Mouse (Mus musculus): ENCODE data around the gene Serpinb8. TPM values are rescaled to one million over a fixed set of nuclear protein-coding genes. Genes with fewer than 3 reads are reported as not detected.

The Serpinb8 gene
- polyA plus RNA-seq (2016; fragmentation: Nextera tagmentation; extraction: Ambion mirVana) = 0.38 and 0.61 TPM in 2 replicates

DNA sequence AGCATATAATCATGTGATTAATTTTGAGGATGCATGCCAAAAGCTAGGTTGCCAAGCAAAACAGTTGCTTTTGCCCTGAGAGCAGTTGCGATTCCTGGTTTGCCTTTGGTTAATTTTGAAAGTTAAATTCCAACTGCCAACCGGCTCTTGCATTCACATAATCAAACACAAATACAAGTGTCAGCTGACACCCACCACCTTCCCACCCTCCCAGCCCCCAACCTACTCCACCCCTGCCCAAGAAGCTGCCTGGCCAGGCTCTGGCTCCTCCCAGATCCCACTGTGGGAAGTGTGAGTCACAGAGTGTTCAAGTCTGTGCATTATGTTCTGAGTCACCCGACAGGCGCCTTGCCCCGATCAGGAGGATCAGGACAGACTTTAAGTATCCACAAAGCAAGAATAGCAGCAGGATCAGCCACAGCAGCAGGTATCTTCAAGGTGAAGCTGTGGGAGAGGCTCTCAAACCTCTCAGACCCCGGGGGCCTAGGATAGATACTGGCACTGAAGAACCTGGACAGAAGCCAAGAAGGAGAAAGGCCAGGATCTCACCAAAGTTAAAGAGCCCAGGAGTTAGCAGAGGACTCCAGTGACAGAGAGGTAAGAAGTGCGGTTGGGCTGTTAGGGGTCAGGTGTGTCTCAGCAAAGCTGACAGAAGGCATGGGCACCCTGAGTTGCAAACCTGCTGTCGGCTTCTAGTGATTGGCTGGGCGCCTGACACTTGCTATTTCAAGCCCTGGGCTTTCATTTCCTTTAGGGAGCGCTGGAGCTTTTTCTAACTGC, at the start of gene Serpinb8:
Serpinb8 (plus strand) TSS at position 316 of the 780 bp plus-strand sequence.
- Histone ChIP-seq H3K4me3 (replicated peaks) (no peak within 1 kb of the TSS), H3K27ac (no peak within 1 kb of the TSS), H3K9ac (replicated peaks) (no peak within 1 kb of the TSS), H3K4me2 (no peak within 1 kb of the TSS), H3K36me3 (no peaks in the 10 kb centered on the region), H3K4me1 (replicated peaks) (no peaks in the 10 kb centered on the region), H3K27me3 (no peaks in the 10 kb centered on the region), H3K9me3 (no peaks in the 10 kb centered on the region)
- no peak for ATAC-seq (ENCODE audit: insufficient number of reproducible peaks, insufficient read depth, low FRiP score, low TSS enrichment, low read depth)
- WGBS = 59% methylated on average over 10 of the region's 10 CpGs

DNA sequence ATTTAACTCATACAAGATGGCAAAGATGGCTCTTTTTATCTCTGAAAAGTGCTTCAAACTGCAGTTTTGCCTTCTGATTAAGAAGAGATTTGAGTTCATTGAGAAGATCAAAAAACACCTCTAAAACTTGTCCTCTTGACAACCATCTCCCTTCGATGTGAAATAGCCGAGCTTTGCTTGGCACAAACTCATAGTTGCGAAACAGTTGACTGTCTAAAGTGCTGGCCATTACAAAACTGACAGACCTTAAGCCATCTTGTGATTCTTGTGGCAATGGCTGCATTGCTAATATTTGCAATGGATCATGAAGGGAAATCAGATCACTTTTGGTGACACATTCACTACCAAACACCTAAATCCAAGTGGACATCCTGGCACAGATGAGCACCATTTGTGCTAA, 30.3 kb upstream of the Serpinb8 start:
- H3K4me2 ChIP-seq = no peak overlapping the region
- H3K36me3 ChIP-seq = no peaks in the 10 kb centered on the region
- H3K9ac ChIP-seq (replicated peaks) = no peak overlapping the region
- no peaks in the 10 kb centered on the region for H3K4me1 ChIP-seq (replicated peaks)
- no peaks in the 10 kb centered on the region for H3K9me3 ChIP-seq
- H3K27ac ChIP-seq = no peak overlapping the region
- no peaks in the 10 kb centered on the region for H3K27me3 ChIP-seq
- no peak for ATAC-seq (ENCODE audit: insufficient number of reproducible peaks, insufficient read depth, low FRiP score, low TSS enrichment, low read depth)
- no peak overlapping the region for H3K4me3 ChIP-seq (replicated peaks)
- 88% methylated on average over 3 of the region's 3 CpGs for whole genome bisulfite sequencing

DNA sequence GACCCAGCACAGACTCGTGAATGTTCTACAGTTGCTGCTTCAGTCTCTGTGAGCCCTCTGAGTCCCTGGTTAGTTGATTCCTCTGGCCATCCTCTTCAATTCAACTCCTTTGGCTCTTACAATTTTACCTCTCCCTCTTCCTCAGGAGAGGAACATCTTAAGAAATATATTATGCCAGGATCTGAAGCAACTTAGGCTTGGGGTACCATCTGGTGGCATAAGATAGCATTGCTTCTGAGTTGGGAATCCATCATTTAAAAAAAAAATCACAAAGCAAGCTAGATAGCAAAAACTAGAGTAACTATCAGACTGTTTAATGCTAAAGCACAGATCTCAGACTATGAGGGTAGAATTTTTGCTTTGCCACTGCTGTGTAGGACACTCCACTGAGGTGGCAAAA, 27.7 kb upstream of the Serpinb8 start:
- Histone ChIP-seq H3K36me3 (no peaks in the 10 kb centered on the region), H3K27me3 (no peaks in the 10 kb centered on the region), H3K4me2 (no peak overlapping the region), H3K9ac (replicated peaks) (no peak overlapping the region), H3K4me1 (replicated peaks) (no peaks in the 10 kb centered on the region), H3K4me3 (replicated peaks) (no peak overlapping the region), H3K27ac (no peak overlapping the region), H3K9me3 (no peaks in the 10 kb centered on the region)
- WGBS = 81% methylated on average over 1 of the region's 1 CpGs
- ATAC-seq (ENCODE audit: insufficient number of reproducible peaks, insufficient read depth, low FRiP score, low TSS enrichment, low read depth) = no peak

DNA sequence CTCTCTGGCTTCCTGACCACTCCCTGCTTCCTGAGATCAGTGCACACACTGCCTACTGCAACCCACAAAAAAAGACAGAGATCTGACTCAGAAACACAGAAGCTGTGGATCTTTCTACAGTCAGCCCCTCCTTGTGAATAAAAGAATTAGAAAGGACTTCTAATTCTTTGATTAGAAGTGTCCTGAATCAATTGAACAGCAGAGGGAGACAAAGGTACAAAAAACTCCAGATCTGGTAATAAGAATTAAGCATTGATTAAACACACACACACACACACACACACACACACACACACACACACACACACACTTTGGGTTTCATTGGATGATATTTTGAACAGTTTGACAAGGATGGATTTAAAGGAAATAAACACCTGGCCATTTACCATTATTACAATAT, 24.2 kb upstream of the Serpinb8 start:
- Histone ChIP-seq H3K9me3 (no peaks in the 10 kb centered on the region), H3K4me2 (no peak overlapping the region), H3K27me3 (no peaks in the 10 kb centered on the region), H3K36me3 (no peaks in the 10 kb centered on the region), H3K4me3 (replicated peaks) (no peak overlapping the region), H3K9ac (replicated peaks) (no peak overlapping the region), H3K27ac (no peak overlapping the region), H3K4me1 (replicated peaks) (no peaks in the 10 kb centered on the region)
- no peak for ATAC-seq (ENCODE audit: insufficient number of reproducible peaks, insufficient read depth, low FRiP score, low TSS enrichment, low read depth)

DNA sequence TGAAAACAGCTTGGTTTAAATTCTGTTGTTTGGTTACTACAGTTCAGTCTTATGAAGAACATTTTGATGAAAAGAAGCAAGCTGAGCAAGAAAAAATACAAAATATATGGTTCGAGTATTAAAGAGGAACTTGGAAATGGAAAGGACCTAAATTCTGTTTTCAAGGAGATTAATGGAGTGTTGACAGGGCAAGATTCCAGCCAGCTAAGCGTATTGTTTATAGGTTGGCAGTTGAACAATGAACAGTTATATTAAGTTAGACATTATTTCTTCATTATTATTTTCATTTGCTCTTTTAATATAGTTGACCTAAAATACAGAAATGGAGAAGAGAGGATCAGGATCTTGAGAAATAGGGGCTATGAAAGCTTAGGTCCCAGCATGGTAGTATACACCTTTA, 13.7 kb upstream of the Serpinb8 start:
- no peak for ATAC-seq (ENCODE audit: insufficient number of reproducible peaks, insufficient read depth, low FRiP score, low TSS enrichment, low read depth)
- H3K9me3 ChIP-seq = no peaks in the 10 kb centered on the region
- H3K4me3 ChIP-seq (replicated peaks) = no peak overlapping the region
- H3K27me3 ChIP-seq = no peaks in the 10 kb centered on the region
- H3K4me1 ChIP-seq (replicated peaks) = no peaks in the 10 kb centered on the region
- H3K4me2 ChIP-seq = no peak overlapping the region
- no peaks in the 10 kb centered on the region for H3K36me3 ChIP-seq
- H3K27ac ChIP-seq = no peak overlapping the region
- no peak overlapping the region for H3K9ac ChIP-seq (replicated peaks)
- WGBS = 71% methylated on average over 2 of the region's 2 CpGs

DNA sequence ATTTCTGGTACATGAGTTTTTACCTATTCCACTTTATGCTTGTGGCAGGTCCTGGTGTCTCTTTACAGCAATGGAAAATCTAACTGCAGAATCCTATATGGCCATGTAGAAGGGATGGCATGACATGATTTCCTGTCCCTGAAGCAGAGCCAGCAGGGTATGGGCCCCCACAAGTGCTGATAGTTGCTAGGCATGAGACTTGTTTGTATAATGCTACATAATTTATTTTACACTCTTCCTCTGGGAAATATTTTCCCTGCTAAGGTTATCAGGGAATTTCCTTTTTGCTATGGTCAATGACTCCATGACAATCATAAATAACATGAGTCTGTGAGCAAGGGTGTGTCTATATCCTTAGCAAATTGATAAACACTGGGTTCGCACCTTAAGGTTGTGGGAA, 12.3 kb upstream of the Serpinb8 start:
- ATAC-seq (ENCODE audit: insufficient number of reproducible peaks, insufficient read depth, low FRiP score, low TSS enrichment, low read depth) = no peak
- no peak overlapping the region for H3K4me2 ChIP-seq
- H3K9me3 ChIP-seq = no peaks in the 10 kb centered on the region

DNA sequence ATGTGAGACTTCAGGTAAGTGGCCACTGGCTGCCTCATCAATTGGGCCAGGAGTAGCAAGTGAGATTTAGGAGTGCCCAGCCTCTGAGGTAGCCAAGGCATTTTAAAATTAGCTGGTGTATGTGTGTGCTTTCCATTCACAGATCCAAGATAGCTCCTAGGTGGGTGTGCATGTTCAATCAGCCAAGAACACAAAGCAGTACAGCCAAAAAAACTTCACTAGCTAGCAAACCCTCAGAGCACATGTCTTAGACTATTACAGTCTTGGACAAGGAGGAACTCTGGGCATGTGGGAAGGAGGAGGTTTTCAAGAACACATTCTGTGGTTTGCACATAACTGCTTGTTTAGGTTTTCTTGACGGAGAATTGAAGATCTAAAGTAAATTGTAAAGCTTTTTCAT, 8.6 kb upstream of the Serpinb8 start:
- WGBS = 86% methylated on average over 1 of the region's 1 CpGs
- H3K4me2 ChIP-seq = no peak overlapping the region
- no peak overlapping the region for H3K4me3 ChIP-seq (replicated peaks)
- H3K9me3 ChIP-seq = no peaks in the 10 kb centered on the region
- no peaks in the 10 kb centered on the region for H3K36me3 ChIP-seq
- no peak overlapping the region for H3K9ac ChIP-seq (replicated peaks)
- no peaks in the 10 kb centered on the region for H3K4me1 ChIP-seq (replicated peaks)
- H3K27me3 ChIP-seq = no peaks in the 10 kb centered on the region
- ATAC-seq (ENCODE audit: insufficient number of reproducible peaks, insufficient read depth, low FRiP score, low TSS enrichment, low read depth) = no peak
- H3K27ac ChIP-seq = no peak overlapping the region

More for the DNA sequence above, 12.3 kb upstream of the Serpinb8 start:
- WGBS = 87% methylated on average over 1 of the region's 1 CpGs
- Histone ChIP-seq H3K27me3 (no peaks in the 10 kb centered on the region), H3K4me3 (replicated peaks) (no peak overlapping the region), H3K36me3 (no peaks in the 10 kb centered on the region), H3K9ac (replicated peaks) (no peak overlapping the region), H3K4me1 (replicated peaks) (no peaks in the 10 kb centered on the region), H3K27ac (no peak overlapping the region)

DNA sequence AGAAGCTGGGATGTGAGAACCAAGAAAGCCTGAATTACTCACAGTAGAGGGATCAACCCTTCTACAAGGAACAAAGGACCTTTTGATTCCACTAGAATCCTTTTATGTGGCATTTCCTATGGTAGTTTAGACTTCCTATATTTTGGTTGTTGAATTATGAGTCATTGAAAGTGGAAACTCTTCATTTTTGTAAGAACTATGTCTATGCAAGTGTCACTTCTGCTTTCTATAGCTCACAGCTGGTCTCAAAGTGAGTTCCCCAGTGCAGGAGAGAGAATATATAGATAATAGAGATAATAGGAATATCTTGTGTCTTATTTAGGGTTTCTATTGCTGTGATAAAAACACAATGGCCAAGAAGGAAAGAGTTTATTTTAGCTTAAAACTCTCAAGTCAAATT, 6.9 kb upstream of the Serpinb8 start:
- H3K4me2 ChIP-seq = no peak overlapping the region
- ATAC-seq (ENCODE audit: insufficient number of reproducible peaks, insufficient read depth, low FRiP score, low TSS enrichment, low read depth) = no peak
- H3K36me3 ChIP-seq = no peaks in the 10 kb centered on the region
- no peak overlapping the region for H3K9ac ChIP-seq (replicated peaks)
- H3K4me1 ChIP-seq (replicated peaks) = no peaks in the 10 kb centered on the region
- H3K27ac ChIP-seq = no peak overlapping the region
- no peaks in the 10 kb centered on the region for H3K27me3 ChIP-seq
- H3K4me3 ChIP-seq (replicated peaks) = no peak overlapping the region
- H3K9me3 ChIP-seq = no peaks in the 10 kb centered on the region

DNA sequence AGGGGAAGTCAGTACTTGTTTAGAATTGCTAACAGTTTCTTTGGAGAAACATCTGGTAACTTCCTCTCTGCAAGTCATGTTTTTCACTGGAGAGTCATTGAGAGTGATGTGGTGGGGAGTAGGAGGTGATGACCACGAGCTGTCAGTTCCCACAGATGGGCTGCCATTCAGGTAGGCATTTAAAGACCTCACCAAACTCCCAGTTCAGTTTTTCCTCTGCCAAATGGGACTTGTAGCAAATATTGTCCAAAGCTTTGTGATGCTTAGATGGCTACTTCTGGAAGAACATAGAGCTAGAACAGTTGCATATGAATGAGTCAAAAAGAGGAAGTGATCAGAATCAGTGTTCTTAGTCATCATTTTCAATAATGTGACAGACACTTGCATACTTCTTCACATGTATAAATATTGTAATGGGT, 5.8 kb upstream of the Serpinb8 start:
- 57% methylated on average over 1 of the region's 1 CpGs for WGBS
- no peak overlapping the region for H3K27ac ChIP-seq
- no peaks in the 10 kb centered on the region for H3K27me3 ChIP-seq
- no peak overlapping the region for H3K9ac ChIP-seq (replicated peaks)
- H3K9me3 ChIP-seq = no peaks in the 10 kb centered on the region
- no peaks in the 10 kb centered on the region for H3K4me1 ChIP-seq (replicated peaks)
- no peaks in the 10 kb centered on the region for H3K36me3 ChIP-seq
- ATAC-seq (ENCODE audit: insufficient number of reproducible peaks, insufficient read depth, low FRiP score, low TSS enrichment, low read depth) = no peak
- no peak overlapping the region for H3K4me3 ChIP-seq (replicated peaks)
- H3K4me2 ChIP-seq = no peak overlapping the region

DNA sequence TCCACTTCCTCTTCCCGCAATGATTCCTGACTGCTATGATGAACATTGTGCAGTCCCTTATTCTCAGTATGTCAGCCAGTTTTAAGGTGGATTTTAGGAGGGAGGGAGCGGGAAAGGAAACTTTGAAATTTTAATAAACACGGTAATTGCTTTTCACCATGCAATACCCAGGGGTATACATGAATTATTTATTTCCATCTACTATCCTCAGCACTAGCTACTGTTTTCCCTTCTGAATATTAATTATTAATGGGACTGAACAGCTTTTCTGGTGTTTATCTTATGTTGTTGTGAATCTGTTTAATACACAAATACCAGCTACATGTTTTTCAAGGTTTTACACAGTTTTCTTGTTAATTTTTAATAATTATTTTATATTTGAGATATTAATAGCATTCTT, 4.9 kb upstream of the Serpinb8 start:
- H3K9ac ChIP-seq (replicated peaks) = no peak overlapping the region
- no peaks in the 10 kb centered on the region for H3K4me1 ChIP-seq (replicated peaks)
- no peak overlapping the region for H3K4me3 ChIP-seq (replicated peaks)
- H3K4me2 ChIP-seq = no peak overlapping the region
- H3K9me3 ChIP-seq = no peaks in the 10 kb centered on the region
- H3K27me3 ChIP-seq = no peaks in the 10 kb centered on the region
- no peak overlapping the region for H3K27ac ChIP-seq
- H3K36me3 ChIP-seq = no peaks in the 10 kb centered on the region
- ATAC-seq (ENCODE audit: insufficient number of reproducible peaks, insufficient read depth, low FRiP score, low TSS enrichment, low read depth) = no peak
- WGBS = 89% methylated on average over 3 of the region's 3 CpGs

DNA sequence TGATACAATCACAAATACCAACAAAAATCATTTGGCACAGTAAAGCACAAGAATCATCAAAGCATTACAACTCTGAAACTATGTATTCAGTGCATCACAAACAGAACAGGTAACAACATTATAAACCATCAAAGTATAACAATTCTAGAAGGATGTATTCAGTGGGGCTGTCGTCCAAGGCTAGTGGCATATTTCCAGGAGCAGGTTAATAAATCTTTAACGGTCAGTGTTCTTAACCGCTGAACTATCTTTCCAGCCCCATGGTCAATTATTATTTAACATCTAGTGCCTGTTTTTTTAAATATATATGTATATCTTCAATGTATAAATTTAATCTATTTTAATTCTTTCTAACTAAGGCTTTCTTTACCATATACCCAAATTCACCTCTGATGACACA, 3.6 kb upstream of the Serpinb8 start:
- WGBS = 84% methylated on average over 3 of the region's 3 CpGs
- Histone ChIP-seq H3K4me2 (no peak overlapping the region), H3K27me3 (no peaks in the 10 kb centered on the region), H3K9ac (replicated peaks) (no peak overlapping the region), H3K4me3 (replicated peaks) (no peak overlapping the region), H3K36me3 (no peaks in the 10 kb centered on the region), H3K27ac (no peak overlapping the region), H3K4me1 (replicated peaks) (no peaks in the 10 kb centered on the region), H3K9me3 (no peaks in the 10 kb centered on the region)
- no peak for ATAC-seq (ENCODE audit: insufficient number of reproducible peaks, insufficient read depth, low FRiP score, low TSS enrichment, low read depth)

DNA sequence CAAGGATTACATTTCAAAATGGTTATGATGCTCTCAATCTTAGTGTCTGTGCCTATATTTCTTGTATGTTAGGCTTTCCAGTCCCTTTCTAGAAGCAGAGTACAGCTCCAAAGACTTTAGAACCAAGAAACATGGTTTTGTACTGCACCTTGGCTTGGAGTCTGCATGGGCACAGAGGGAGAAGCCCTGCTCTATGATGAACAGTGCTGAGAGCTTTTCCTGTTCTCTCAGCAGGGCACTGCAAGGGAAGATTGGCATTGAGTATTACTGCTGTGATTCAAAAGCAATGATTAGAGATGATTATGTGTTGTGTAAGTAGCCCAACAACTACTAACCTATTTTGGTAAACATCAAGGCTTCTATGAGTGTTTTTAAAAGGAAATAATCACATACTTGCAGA, 1.6 kb upstream of the Serpinb8 start:
- Histone ChIP-seq H3K9ac (replicated peaks) (no peak overlapping the region), H3K4me3 (replicated peaks) (no peak overlapping the region), H3K4me1 (replicated peaks) (no peaks in the 10 kb centered on the region), H3K9me3 (no peaks in the 10 kb centered on the region), H3K27ac (no peak overlapping the region), H3K36me3 (no peaks in the 10 kb centered on the region), H3K27me3 (no peaks in the 10 kb centered on the region), H3K4me2 (no peak overlapping the region)
- ATAC-seq (ENCODE audit: insufficient number of reproducible peaks, insufficient read depth, low FRiP score, low TSS enrichment, low read depth) = no peak
